Mouse (Mus musculus) right cerebral cortex, postnatal 25 days (tissue): Measurements from ENCODE around the gene Casq2.
A peak's percentile ranks its signal among the peaks of the same experiment; 100 is the strongest.

Experiments
- DNase-seq: peaks from one replicate; pipeline ENCODE4 v3.0.0; 2022

Casq2 gene

DNA sequence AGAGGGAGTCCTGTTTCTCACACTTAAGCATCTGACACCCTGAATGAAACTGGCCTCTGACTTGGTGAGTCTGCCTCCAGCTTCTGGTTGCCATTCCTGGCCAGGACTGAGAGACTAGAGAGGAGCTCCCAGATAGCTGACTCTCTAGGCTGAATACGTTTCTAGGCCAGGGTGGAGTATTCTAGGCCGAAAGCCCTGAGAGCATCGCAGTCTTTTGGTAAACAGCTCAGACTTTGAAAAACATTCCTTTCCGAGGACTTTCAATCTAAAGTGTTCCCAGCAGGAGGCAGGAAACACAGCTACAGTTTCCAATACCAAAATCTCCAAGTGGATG is 80.0 kb downstream of the Casq2 start:
- DNase-seq, result no peak

DNA sequence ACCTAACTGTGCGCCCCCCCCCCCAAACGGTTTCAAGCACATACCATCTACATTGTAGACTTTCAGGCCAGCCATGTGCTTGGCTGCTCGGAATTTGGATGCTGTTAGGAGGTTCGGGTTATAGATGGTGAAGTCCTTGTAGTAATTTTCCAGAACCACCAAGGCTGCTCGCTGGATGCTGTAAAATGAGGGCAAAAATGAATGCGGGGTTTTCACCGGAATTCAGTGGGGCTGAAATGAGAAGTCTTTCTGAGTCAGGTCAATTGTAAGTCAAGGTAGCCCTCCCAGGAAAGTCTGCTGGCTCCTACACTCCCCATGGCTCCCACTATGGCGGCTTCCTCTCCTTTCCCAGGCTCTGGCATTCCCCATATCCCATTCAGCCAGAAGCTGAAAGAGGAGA is 80.6 kb downstream of the Casq2 start:
- no peak for DNase-seq

DNA sequence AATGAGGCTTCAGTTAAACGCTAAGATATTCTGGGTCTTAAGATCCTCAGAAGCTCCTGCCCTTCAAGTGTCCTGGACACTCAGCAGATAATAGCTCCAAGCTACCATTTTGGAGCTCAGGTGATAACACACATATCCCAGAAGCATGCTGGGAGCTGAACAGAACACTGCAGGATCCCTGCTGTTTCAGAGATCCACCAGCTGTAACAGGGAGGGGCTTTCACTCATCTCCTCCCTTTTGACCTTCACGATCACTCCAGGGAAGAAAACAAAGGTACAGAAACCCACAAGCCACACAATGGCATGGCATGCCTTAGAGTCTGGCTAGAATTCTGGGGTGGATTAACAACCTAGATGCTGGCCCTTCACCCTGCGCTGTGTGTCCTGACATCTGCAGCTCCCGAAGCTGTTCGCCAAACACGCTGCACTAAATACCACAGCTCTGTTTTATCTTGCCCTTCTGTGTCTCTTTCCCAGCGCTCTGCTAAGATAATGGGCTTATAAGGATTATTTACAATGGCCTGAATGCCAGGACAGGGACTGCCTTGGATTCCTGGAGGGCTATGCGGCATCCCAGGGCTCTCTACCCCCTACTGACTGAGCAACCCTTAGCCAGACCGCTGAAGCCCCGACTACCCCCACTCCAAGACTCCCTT is 81.5 kb downstream of the Casq2 start:
- no peak for DNase-seq

DNA sequence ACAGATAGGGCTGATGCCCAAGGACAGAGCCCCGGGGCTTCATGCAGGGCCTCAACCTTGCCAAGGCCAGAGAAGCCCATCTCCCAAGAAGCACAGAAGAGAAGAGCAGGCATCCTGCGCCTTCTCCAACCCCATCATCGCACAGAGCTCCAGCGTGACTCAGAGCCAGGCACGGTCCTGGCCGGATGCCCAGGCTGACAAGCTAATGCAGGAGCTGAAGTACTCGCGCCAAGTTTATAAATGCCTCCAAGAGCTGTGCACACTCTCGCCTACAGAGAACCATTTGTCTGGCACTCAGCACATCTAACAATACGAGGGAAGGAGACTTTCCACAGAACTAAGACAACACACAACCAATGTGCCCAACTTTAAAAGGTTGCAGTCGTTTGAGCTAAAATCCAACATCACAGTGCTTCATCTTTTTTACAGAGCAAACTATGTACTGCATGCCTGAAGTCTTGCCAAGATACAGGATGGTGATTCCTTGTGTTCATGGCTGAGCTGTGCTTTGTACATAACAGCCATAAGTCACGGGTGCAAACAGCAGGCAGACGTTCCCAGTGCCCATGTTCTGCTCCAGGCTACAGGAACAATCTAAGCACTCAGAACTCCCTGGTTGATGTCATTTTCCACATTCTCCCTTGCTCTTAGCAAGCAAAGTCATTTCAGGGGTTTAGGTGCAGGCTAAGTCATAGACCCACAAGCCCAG is 83.1 kb downstream of the Casq2 start:
- DNase-seq, result peak; percentile 94

DNA sequence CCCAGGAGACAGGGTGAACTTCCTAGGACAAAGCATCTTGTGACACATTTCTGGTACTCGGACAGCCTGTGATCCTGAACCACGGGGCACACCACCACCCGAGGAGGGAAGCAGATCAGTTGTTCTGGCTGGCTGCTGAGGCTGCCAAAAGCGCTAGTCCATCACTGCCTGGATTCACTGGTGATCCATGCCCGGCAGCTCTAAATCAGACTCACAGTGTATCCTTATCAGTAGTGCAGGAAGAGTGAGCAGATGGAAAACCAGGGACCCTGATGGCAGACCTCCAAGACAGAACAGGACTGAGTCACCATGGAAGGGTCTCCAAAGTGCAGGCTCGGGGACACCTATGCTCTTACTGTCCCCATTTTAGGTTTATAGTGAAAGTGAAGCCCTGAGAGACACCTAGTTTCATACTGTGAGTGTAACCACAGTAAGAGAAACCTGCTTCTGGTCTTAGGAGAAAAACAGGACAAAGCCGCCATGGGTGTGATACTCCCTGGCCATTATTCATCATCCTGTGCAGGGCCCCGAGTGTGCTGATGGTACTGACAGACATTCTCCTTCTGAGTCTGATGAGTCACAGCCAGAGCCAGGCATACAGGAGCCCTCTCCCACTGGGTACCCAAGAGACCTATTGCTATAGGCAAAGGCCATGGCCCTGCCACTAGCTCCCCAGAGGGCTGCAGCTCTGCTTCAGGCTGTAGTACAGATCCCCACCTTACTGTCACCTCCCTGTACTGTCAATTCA is 88.1 kb downstream of the Casq2 start:
- no peak for DNase-seq

DNA sequence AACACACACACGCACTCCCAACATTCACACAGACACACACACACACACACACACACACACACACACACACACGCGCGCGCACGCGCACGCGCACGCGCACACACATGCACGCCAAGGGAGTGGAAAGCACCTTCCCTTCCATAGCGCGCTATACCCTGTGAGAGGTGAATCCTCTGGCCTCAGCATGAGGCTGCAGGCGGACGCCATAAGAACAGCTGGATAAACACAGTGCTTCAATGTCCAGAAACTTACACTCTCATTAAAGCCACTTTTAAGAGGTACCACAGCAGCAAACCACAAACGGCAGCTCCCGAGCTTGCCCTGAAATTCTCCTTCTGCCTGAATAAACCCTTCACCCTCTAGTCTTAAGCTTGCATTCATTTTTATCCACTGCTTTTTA is 89.5 kb downstream of the Casq2 start:
- no peak for DNase-seq

DNA sequence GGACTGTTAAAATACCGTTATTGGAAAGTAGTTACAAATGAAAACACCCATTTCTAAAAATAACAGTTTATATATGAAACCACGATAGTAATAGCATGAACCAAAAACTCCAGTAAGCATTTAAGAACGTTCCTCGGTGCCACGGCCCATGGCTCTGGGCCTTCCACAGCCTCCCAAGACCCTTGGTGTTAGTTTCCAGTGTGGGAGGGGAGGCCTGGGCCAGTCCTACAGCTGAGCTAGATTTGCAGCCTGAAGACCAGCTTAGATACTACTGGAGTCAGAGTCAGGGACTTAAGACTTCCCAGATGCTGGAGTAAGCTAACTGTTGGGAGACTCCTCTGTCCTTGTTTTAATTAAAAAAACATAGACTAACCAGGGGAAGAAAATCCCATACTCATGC is 89.9 kb downstream of the Casq2 start:
- DNase-seq, result no peak

DNA sequence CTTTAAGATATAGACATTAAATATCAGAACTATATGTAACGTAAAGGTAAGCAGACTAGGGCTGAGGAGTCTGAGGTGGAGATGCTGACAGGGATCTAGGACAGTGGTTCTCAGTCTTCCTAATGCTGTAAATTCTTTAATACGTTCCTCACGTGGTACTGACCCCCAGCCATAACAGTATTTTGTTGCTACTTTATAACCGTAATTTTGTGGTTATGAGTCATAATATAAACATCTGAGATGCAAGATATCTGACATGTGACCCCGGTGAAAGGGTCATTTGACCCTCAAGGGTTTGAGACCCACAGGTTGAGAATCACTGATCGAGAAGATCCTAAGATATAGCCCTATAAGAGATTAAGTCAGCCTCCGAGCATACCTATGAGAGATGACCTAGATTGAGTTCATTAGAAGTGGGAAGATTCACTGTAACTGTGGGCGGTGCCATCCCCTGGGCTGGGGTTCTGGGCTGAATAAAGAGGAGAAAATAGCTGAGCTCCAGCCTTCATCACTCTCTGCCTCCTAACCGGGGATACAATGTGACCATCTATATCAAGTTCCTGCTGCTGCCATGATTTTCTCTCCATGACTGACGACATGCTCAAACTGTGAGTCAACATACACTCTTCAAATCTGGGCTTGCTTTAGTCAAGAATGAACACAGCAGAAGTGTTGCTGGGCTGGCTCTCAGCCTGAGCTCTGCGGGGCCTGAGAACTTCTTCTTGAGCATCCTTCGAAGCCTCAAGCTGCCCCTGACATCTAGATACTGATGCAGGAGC is 91.8 kb downstream of the Casq2 start:
- DNase-seq, result no peak

DNA sequence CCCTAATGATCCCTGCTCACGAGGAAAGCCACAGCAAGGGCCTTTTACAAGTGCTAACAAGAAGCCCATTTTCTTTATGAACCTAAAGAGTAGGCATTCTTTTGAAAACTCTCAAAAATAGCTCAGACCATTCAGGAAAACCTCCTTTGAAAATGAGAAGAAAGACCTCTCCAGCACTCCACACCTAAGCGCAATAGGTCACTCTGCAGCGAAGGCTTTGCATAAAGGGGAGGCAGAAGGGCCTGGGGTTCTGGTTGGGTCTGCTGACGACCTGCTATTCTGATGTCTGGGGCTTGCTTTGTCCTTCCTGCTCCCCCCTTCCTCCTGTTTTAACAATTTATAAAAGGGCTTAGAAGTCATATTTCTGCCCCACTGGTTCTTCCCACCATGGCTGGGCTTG is 93.7 kb downstream of the Casq2 start:
- DNase-seq, result no peak

DNA sequence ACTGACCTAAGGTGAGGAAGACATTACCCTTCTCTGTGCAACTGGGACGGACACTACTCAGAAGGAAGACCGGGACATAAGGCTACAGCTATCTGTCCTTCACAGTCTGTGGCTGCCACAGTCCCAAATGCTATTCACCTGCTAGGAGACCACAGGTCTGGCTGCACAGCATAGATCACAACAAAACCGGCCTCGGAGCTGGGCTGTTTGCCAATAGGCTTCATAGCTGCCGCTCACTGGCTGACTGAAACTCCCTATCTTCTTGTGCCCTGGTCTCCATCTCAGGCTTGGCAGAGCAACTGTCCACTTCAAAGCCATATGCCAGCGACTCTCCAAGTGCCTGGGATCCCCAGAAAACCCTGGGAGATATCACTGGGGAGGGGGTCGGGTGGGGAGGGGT is 94.5 kb downstream of the Casq2 start:
- no peak for DNase-seq

DNA sequence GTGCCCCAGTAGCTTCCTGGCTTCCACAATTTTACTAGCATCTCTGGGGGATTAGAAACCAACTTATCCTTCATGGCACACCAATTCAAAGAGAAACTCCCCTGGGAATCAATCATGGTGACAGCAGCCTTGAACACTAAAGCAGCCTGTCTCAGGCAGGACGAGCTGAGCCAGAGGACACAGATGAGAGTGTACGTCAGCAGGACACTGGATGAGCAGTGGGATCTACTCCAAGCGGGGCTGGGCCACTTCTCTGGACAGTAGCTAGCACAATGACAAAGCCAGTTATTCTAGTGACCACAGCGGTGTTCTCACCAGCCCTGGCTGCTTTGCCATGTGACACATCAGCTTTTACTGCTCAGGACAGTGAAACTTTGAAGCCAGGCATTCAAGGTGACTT is 95.0 kb downstream of the Casq2 start:
- no peak for DNase-seq

DNA sequence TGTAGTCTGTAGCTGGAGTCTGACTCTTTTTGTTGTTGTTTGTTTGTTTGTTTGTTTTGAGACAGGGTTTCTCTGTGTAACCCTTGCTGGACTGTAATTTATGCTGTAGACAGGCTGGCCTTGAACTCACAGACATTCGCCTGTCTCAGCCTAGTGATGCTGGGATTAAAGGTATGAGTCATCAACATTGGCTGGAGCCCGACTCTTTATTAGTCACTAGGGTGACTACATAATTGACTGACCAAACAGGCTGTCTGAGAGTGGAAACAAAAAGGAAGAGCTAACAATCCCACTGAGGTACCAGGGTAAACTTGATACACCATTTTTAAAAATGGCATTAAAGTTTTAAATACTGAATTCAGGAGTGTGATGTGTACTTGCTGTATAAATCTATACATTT is 96.4 kb downstream of the Casq2 start:
- no peak for DNase-seq

DNA sequence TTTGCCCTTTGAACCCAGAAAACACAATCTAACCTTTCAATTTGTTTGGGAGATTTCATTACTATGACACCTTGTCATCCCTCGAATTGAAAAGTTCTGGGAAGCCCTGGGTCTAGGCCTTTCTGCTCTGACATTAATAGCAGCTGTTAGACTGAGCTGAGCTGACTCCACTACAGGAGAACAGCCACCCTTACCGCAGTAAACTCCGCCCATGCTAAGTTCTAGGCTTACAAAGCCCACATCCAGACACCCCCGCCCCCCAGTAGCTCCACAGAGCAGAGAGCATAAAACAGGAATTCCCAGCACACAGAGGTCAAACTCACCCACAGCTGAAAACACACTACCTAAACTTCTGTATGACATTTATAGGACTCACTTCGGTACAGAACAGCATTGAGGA is 98.5 kb downstream of the Casq2 start:
- no peak for DNase-seq

DNA sequence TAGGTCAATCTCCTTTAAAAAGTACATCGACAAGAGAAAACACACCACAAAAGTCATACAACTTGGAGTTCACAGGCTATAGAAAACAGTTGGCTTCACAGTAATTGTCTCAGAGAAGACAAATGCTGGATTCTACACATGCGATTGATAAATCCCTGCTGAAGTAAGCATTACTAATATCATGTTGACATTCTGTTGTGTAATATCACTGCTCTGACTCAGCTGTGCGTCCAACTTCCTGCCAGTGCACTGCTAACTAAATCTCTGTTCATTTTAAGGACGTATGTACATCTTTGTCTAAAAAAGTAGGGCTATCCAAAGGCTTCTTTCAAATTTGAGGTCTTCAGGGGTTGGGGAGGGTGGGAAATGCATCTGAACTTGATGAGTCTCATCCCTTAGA is 101.2 kb downstream of the Casq2 start:
- no peak for DNase-seq

DNA sequence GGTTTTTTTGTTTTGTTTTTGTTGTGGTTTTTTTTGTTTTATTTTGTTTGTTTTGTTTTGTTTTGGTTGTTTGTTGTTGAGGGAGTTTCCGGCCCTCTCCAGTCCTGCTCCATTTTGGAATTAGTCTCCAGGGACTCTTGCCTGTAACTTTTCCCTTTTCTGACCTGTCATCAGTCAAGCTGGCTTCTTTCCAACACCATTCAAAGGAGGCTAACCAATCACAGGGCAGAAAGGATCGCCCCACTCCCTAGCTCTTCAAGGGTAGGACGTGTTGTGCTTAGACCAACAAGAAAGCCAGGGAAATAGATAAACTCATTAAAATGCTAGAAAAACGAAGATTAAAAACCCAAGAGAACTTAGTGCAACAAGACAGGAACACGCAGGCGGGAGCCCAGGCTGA is 102.8 kb downstream of the Casq2 start:
- DNase-seq, result no peak

DNA sequence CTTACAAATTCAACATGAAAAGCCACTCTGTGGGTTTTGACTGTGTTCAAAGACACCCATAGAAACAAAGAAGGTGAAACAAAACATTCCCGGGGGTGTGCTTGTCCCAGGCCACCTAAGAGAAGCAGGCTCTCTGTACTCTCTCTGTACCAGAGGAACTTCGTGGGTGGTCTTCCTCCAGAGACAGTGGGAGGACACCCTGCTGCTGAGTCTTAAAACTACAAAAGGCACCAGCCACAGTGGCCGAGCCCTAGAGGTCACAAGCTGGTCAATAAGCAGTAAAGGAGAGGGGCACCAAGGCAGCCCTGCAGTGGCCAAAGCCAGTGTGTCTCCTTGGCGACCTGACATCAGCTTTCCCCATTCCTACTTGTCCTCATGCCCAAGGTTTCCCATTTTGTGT is 103.8 kb downstream of the Casq2 start:
- DNase-seq, result no peak

DNA sequence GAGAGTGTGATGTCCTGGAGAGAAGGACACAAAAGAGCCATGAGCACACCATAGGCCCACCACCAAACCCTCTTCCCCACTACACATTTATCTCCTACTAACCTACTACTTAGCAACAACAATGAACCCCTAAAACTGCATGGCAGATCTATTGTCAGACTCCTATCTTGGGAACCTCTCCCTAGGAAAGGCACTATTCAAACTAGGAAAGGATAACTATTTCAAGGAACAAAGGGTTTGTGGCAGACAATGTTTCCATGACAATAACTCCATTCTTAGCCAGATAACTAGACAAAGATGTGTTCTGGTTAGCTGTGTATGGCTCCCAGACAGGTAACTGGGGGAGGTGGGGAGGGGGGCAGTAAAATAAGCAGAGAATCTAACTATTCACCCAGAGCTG is 104.4 kb downstream of the Casq2 start:
- no peak for DNase-seq

DNA sequence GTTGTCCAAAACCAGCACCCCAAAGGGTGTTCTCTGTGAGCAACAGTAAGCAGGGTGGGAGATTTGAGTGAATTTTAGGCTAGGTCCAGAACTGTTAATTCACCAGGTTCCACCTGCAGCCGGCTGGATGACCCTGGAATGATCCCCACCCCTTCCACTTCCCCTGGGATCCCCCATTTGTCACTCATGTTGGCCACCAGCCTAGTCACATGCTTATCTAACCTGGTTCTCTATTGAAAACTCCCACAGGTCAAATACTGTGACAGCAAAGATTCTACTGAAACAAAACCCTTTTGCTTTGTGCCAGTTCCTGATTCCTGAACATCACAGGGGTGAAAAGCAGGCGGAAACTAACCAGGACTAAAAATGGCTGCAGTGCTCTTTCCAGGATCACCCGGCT is 105.4 kb downstream of the Casq2 start:
- DNase-seq, result no peak

DNA sequence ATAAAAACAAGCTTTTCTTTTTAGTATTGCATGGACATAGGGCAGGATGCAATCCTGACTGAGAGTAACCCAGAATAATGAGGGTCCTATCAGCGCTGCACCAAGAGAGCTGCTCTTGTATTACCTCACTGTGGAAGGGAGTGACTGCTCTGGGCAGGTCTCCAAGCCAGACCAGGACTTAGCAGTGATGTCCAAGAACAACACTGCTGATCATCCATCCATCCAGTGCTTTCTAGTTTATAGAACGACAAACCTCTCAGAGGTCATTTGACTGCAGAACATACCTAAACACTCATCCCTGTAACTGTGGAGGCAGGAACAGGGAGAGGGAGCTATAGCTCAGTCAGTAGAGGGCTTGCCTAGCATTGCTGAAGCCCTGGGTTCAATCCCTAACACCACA is 106.4 kb downstream of the Casq2 start:
- DNase-seq, result no peak

DNA sequence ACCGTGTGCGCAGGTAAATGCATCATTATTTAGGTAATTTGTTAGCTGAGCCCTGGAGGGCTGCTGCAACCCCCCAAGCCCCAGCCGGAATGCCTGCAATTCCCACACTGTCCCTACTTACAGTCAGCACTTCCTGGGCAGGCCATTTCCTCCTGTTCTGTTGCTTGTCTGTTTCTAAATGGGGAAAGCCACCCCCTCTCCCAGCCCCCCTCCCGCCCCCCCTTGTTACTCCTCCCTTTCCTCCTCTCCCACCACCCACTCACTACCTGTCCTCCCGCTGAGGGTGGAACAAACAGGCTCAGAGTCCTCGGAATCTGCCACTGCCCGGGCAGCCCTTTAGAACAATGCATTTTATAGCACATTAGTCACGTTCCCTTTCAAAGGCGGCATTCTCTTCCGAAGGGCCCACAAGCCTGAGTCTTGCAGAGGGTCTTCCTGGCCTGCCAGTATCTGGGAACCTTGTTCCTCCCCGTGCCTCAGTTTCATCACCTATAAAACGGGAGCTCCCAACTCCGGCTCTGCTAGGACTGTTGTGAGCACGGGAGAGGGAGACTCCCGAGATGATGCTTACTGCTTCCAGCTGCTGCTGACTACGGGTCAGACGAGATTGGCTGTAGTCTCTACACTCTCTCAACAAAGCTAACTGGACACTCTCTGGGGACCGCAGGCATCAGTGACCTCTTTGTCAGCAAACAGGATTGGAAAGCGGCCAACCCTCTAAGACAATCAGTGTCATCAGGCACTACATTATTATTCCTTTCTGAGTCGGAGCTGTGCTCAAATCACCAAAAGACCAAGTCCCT is 107.5 kb downstream of the Casq2 start:
- DNase-seq, result no peak

DNA sequence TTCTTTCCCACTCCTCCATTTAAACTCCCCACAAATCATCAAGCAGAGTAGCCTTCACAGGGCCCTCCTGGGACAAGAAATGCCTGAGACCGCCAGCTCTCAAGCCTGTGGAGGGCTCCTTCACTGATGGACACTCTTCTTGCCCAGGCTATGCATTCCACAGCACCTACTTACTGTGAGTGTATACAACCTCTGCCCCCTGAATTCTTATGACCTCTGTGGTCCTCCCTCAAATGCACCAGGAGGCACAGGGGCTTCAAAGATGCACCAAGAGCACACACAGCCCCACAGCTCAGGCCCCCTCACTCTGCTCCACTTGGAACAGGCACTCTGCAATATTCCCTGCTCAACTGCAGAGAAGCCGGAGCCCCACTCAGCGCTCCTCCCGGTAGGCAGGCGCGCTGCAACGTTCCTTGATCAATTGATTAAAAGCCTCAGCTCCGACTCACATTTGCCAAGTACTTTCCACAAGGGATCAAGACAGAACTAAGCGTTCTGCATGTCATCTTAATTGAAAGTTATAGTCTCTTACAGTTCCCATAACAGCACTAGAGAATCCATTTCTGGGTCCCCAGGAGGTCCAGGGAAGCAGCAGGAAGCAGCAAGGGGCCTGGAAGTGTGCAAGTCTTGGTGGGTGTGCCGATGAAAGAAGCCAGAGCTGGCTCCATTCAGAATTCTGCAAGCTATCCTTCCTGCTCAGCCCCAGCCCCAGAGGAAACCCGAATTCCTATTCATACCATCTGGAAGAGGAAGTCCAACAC is 108.3 kb downstream of the Casq2 start:
- no peak for DNase-seq

DNA sequence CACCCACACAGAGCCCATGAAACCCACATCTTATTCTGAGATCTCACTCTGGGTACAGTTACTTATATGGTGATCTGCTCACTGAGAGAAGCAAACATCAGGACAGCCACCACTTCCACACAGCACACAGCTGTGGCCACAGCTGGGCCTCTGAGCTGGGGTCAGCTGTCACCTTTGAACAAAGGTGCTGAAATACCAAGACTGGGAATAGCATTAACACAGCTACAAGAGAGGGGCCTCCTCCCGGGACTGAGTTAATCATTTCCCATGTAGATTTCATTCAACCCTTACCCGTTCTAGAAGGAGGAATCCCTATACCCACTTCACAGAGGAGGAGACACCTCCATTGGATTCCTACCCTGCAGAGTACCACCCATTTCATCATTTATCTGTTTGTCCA is 109.5 kb downstream of the Casq2 start:
- DNase-seq, result no peak
